Mouse (Mus musculus) spleen, embryonic (tissue): ENCODE measurements around the gene Atp6v1e1.

Source experiments
- CTCF ChIA-PET: fragments of 350-600 bp; sonication (Branson Sonifier 250); formaldehyde crosslinking; loops from one replicate; lab custom pipeline; 2022; lab: Charles Lee

Gene Atp6v1e1

GRCm38 (mm10) chr6:120772025-120772424, 50.6 kb downstream of the Atp6v1e1 start:
- CTCF ChIA-PET: no interaction called here

- CTCF ChIA-PET: no interaction called here
These were observed 51.2 kb downstream of the Atp6v1e1 start for GRCm38 (mm10) chr6:120771366-120771765.

DNA sequence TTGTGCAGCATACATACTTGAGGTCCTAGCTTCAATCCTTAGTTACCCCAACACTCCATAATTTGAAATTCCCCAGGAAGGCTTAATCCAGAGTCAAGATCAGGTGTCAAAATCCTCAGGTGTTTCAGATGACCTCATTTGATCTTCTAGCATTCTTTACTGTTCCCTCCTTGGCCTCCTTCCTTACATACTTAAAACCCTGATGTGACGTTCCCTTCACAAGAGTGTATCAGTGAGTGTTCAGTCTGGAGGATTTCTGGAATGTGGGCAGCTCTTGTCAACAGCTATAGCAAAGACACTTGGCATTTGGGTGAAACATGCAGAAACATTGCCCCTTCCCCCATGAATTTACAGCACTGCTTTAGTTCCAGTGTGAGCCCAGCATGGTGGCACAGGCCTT, 52.6 kb downstream of the Atp6v1e1 start:
- CTCF ChIA-PET: no interaction called here

DNA sequence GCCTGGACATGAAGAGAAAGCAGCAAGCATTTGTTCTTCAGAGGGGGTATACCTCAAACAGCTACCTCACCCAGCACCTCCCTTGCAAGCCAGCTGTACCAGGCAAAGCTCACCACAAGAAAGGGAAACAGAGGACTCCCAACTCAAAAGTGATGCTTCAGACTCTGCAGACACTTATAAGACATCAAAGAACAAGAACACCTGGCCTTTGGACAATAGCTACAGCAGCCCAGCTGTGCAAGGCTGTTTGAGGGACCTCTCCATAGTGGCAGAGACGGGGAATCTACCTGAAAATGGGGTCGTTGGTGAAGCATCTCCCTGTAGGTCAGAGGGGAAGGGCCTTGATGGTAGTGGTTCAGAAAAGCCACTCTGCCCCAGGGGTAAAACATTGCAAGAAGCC, 61.4 kb downstream of the Atp6v1e1 start:
- CTCF ChIA-PET: no interaction called here

DNA sequence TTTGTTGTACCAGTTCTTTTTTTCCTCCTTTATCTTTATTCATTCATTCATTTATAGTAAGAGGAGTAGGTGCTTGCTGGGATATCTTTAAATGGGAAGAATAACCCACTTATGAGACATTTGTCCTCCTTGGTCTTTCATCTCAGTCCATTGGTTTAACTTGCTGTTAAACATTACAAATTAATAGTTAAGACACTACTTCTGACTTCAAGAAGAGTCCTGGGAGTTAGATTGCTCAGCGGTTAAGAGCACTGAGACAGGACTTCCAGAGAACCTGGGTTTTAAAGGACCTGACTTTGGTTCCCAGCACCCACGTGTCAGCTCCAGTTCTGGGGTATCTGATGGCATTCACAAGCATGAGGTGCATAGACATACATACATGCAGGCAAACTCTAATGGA, 76.2 kb downstream of the Atp6v1e1 start:
- CTCF ChIA-PET: no interaction called here
